Mouse (Mus musculus) MEL (cell line): ENCODE measurements at regions not wholly inside any gene's neighbourhood (a gene's known extent, or its start where the extent isn't known, plus 50 kb on each side); places are given as distances from the start of the nearest gene placed in this dataset.

Experiments
- DNase-seq: peaks from one replicate; pipeline ENCODE4 v3.0.0; 2011; ENCODE audit warnings: low read depth, low spot score
- H3K27ac ChIP-seq: 2 replicates; pipeline ENCODE4 v1.5.1; 2012; ENCODE audit warnings: low read depth, mild to moderate bottlenecking, control low read depth, low read length, moderate library complexity; ENCODE audit not compliant: control insufficient read depth
- H3K27me3 ChIP-seq, 2 experiments: fragments of 150-350 bp in 1 of 2; sonication (generic) in 1 of 2; 2 replicates each; pipeline ENCODE4 v1.6.1; 2012; ENCODE audit warnings: low read length in 2 of 2, mild to moderate bottlenecking in 2 of 2, improper control_type of control experiment in 1 of 2, moderate library complexity in 1 of 2; ENCODE audit not compliant: insufficient read depth in 2 of 2, control insufficient read depth in 1 of 2
- H3K36me3 ChIP-seq, 2 experiments: 2 replicates each; pipeline ENCODE4 v1.6.1; 2012 to 2014; ENCODE audit warnings: low read length in 2 of 2, improper control_type of control experiment in 1 of 2, inconsistent platforms in 1 of 2, mild to moderate bottlenecking in 1 of 2; ENCODE audit not compliant: insufficient read depth in 2 of 2, control insufficient read depth in 1 of 2
- H3K4me1 ChIP-seq, 2 experiments: fragments of 150-350 bp in 1 of 2; sonication (generic) in 1 of 2; 2 replicates each; pipeline ENCODE4 v1.6.1; 2012; ENCODE audit warnings: low read length in 2 of 2, improper control_type of control experiment in 1 of 2, mild to moderate bottlenecking in 1 of 2; ENCODE audit not compliant: insufficient read depth in 2 of 2, control insufficient read depth in 1 of 2
- H3K4me3 ChIP-seq, 2 experiments: fragments of 150-350 bp in 1 of 2; sonication (generic) in 1 of 2; 2 replicates each; pipeline ENCODE4 v1.5.1; 2012; ENCODE audit warnings: low read depth in 2 of 2, low read length in 2 of 2, mild to moderate bottlenecking in 2 of 2, moderate library complexity in 2 of 2, control low read depth in 1 of 2, improper control_type of control experiment in 1 of 2; ENCODE audit not compliant: control insufficient read depth in 1 of 2, insufficient read depth in 1 of 2
- H3K79me2 ChIP-seq: 2 replicates; pipeline ENCODE4 v1.6.1; 2012; ENCODE audit warnings: mild to moderate bottlenecking, low read length, moderate library complexity; ENCODE audit not compliant: control insufficient read depth, poor library complexity, insufficient read depth
- H3K9ac ChIP-seq: 2 replicates; pipeline ENCODE4 v1.6.1; 2012; ENCODE audit warnings: low read depth, mild to moderate bottlenecking, control low read depth, low read length, moderate library complexity; ENCODE audit not compliant: control insufficient read depth, poor library complexity, severe bottlenecking
- H3K9me3 ChIP-seq: fragments of 150-350 bp; sonication (generic); replicated peaks from 2 replicates; pipeline ENCODE4 v1.6.1; 2012; ENCODE audit warnings: mild to moderate bottlenecking, low read length, improper control_type of control experiment, moderate library complexity; ENCODE audit not compliant: insufficient read depth
- BHLHE40 ChIP-seq: IDR thresholded peaks from 2 replicates; pipeline ENCODE4 v1.6.1; 2012; ENCODE audit warnings: low read depth, mild to moderate bottlenecking, inconsistent platforms, low read length, improper control_type of control experiment, borderline replicate concordance
- CHD1 ChIP-seq: IDR thresholded peaks from 2 replicates; pipeline ENCODE4 v1.6.1; 2012; ENCODE audit warnings: low read depth, mild to moderate bottlenecking, inconsistent platforms, low read length, improper control_type of control experiment
- CTCF ChIP-seq, 3 experiments: IDR thresholded peaks in 2 of 3; conservative IDR thresholded peaks in 1 of 3; 2 replicates each; pipeline ENCODE4 v1.5.1; 2011 to 2012; ENCODE audit warnings: low read length in 3 of 3, low read depth in 2 of 3, mild to moderate bottlenecking in 2 of 3, improper control_type of control experiment in 1 of 3, inconsistent platforms in 1 of 3, mixed read lengths in 1 of 3, moderate library complexity in 1 of 3; ENCODE audit not compliant: control insufficient read depth in 1 of 3, insufficient read depth in 1 of 3, poor library complexity in 1 of 3, severe bottlenecking in 1 of 3
- GATA1 ChIP-seq: IDR thresholded peaks from 2 replicates; pipeline ENCODE4 v1.6.1; 2011; ENCODE audit warnings: low read depth, low read length, improper control_type of control experiment
- JUND ChIP-seq: IDR thresholded peaks from 2 replicates; pipeline ENCODE4 v1.6.1; 2011; ENCODE audit warnings: low read depth, mild to moderate bottlenecking, improper control_type of control experiment, low read length
- MAFK ChIP-seq: IDR thresholded peaks from 2 replicates; pipeline ENCODE4 v1.6.1; 2011; ENCODE audit warnings: low read depth, mild to moderate bottlenecking, low read length, improper control_type of control experiment, borderline replicate concordance
- MEF2A ChIP-seq: IDR thresholded peaks from 2 replicates; pipeline ENCODE4 v1.6.1; 2014; ENCODE audit warnings: low read depth, mild to moderate bottlenecking, inconsistent platforms, low read length, improper control_type of control experiment; ENCODE audit not compliant: poor library complexity, insufficient replicate concordance, severe bottlenecking; ENCODE audit errors: extremely low read depth
- MXI1 ChIP-seq: IDR thresholded peaks from 2 replicates; pipeline ENCODE4 v1.6.1; 2011; ENCODE audit warnings: mild to moderate bottlenecking, low read depth, low read length, improper control_type of control experiment
- MYB ChIP-seq: IDR thresholded peaks from 2 replicates; pipeline ENCODE4 v1.6.1; 2011; ENCODE audit warnings: mild to moderate bottlenecking, low read depth, low read length, improper control_type of control experiment
- POLR2A ChIP-seq, 2 experiments: IDR thresholded peaks; 2 replicates each; pipeline ENCODE4 v1.6.1; 2011 to 2012; ENCODE audit warnings: low read length in 2 of 2, mild to moderate bottlenecking in 2 of 2, control low read depth in 1 of 2, improper control_type of control experiment in 1 of 2, low read depth in 1 of 2, moderate library complexity in 1 of 2; ENCODE audit not compliant: control insufficient read depth in 1 of 2, insufficient read depth in 1 of 2, poor library complexity in 1 of 2
- POLR2AphosphoS2 ChIP-seq: IDR thresholded peaks from 2 replicates; pipeline ENCODE4 v1.6.1; 2011; ENCODE audit warnings: low read length, improper control_type of control experiment
- RAD21 ChIP-seq: IDR thresholded peaks from 2 replicates; pipeline ENCODE4 v1.6.1; 2011; ENCODE audit warnings: mild to moderate bottlenecking, low read depth, low read length, improper control_type of control experiment
- RCOR1 ChIP-seq: IDR thresholded peaks from 2 replicates; pipeline ENCODE4 v1.6.1; 2012; ENCODE audit warnings: low read depth, mild to moderate bottlenecking, inconsistent platforms, low read length, improper control_type of control experiment
- SIN3A ChIP-seq: IDR thresholded peaks from 2 replicates; pipeline ENCODE4 v1.6.1; 2012; ENCODE audit warnings: low read length, improper control_type of control experiment, inconsistent platforms
- SMC3 ChIP-seq: IDR thresholded peaks from 2 replicates; pipeline ENCODE4 v1.6.1; 2011; ENCODE audit warnings: low read depth, low read length, improper control_type of control experiment
- TBP ChIP-seq: IDR thresholded peaks from 2 replicates; pipeline ENCODE4 v1.8.0; 2011; ENCODE audit warnings: low read depth, low read length, improper control_type of control experiment
- USF2 ChIP-seq, 2 experiments: IDR thresholded peaks; 2 replicates each; pipeline ENCODE4 v1.6.1; 2011 to 2012; ENCODE audit warnings: improper control_type of control experiment in 2 of 2, low read length in 2 of 2, borderline replicate concordance in 1 of 2, inconsistent platforms in 1 of 2, low read depth in 1 of 2, mild to moderate bottlenecking in 1 of 2; ENCODE audit not compliant: insufficient read depth in 1 of 2
- ZKSCAN1 ChIP-seq: IDR thresholded peaks from 2 replicates; pipeline ENCODE4 v1.6.1; 2012; ENCODE audit warnings: low read depth, mild to moderate bottlenecking, inconsistent platforms, low read length, improper control_type of control experiment, moderate library complexity
- ZMIZ1 ChIP-seq: IDR thresholded peaks from 2 replicates; pipeline ENCODE4 v1.6.1; 2012; ENCODE audit warnings: low read depth, mild to moderate bottlenecking, inconsistent platforms, low read length, improper control_type of control experiment, moderate library complexity
- ZNF384 ChIP-seq: IDR thresholded peaks from 2 replicates; pipeline ENCODE4 v1.6.1; 2012; ENCODE audit warnings: low read depth, mild to moderate bottlenecking, inconsistent platforms, low read length, improper control_type of control experiment

DNA sequence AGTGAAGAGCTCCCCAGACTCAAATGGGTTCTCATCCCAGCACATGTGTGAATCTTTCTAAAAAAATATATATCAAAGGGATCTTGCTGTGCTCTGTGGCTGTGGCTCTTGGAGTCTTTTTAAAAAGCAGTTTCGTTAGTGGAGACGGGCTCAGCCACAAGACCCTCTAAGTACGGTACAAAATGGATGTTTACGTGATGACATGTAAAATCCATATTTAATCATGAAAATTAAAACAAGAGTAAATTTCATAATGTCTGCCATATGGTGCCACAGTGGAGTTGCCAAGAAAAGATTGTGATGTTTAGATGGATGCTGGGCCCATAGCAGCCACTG is 161.1 kb downstream of the Thbs2 start:
- Histone ChIP-seq H3K79me2 (no peaks in the 10 kb centered on the region), H3K9me3 (no peaks in the 10 kb centered on the region), H3K9ac (no peak overlapping the region), H3K4me3 (no peak overlapping the region), H3K27me3 (no peaks in the 10 kb centered on the region), H3K36me3 (no peaks in the 10 kb centered on the region), H3K4me1 (no peaks in the 10 kb centered on the region), H3K27ac (no peak overlapping the region)
- no peak for TF ChIP-seq ZKSCAN1
- TF ChIP-seq POLR2A (IDR thresholded peaks at IDR 0.05; ENCODE audit: control insufficient read depth in 1 of 2, insufficient read depth in 1 of 2, low read depth in 1 of 2, low read length in 2 of 2, poor library complexity in 1 of 2) = no peak
- no peak for TF ChIP-seq RAD21
- TF ChIP-seq ZNF384 = no peak
- TF ChIP-seq MEF2A = no peak
- TF ChIP-seq USF2 (IDR thresholded peaks at IDR 0.05; ENCODE audit: borderline replicate concordance in 1 of 2, insufficient read depth in 1 of 2, low read depth in 1 of 2, low read length in 2 of 2) = no peak
- no peak for TF ChIP-seq MYB
- TF ChIP-seq RCOR1 = no peak
- no peak for TF ChIP-seq CHD1
- no peak for TF ChIP-seq MXI1
- no peak for TF ChIP-seq SMC3
- no peak for TF ChIP-seq ZMIZ1
- DNase-seq = no peak

DNA sequence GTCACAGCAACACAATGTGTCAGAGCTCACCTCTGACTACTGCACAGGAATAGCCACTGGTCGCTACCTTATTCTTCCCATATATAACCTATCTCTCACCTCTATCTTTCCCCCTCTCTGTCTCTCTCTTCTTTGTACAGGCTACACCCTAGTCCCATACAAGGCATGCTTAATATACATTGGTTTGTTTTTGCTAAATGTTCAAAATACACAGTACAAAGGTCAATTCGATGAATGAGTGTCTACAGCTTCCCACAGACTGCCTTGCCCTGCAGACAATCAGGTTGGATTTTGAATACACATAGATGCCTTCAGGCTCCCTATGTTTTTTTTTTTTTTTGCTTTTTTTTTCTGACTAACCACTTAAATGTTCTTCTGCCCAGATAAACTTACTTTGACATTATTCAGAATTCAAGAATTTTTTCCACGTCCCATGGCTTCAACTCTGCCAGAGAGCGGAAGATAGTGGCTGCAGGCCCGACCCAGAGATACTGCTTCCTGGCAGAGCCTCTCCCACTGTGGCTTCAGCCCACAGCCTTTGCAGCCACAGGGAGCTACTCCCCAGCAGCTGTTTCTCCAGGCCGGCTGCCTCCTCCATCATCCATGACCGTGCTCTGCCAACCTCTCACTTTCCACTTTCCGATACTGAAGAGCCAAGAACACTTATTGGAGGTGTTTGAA is 161.6 kb downstream of the Thbs2 start:
- no peak for DNase-seq
- Histone ChIP-seq H3K27ac (no peak overlapping the region), H3K27me3 (no peaks in the 10 kb centered on the region), H3K4me1 (no peaks in the 10 kb centered on the region), H3K4me3 (no peak overlapping the region), H3K9me3 (no peaks in the 10 kb centered on the region), H3K79me2 (no peaks in the 10 kb centered on the region), H3K9ac (no peak overlapping the region), H3K36me3 (no peaks in the 10 kb centered on the region)
- TF ChIP-seq SIN3A (no peak), TBP (no peak), USF2 (IDR thresholded peaks at IDR 0.05; ENCODE audit: borderline replicate concordance in 1 of 2, insufficient read depth in 1 of 2, low read depth in 1 of 2, low read length in 2 of 2) (no peak), GATA1 (no peak), MYB (no peak), POLR2A (IDR thresholded peaks at IDR 0.05; ENCODE audit: control insufficient read depth in 1 of 2, insufficient read depth in 1 of 2, low read depth in 1 of 2, low read length in 2 of 2, poor library complexity in 1 of 2) (no peak), ZKSCAN1 (no peak), BHLHE40 (no peak), POLR2AphosphoS2 (no peak), JUND (no peak), CTCF (IDR thresholded peaks at IDR 0.05 in 2 of 3, conservative IDR thresholded peaks at IDR 0.05 in 1 of 3; ENCODE audit: control insufficient read depth in 1 of 3, insufficient read depth in 1 of 3, low read depth in 2 of 3, low read length in 3 of 3, poor library complexity in 1 of 3, severe bottlenecking in 1 of 3) (no peak), SMC3 (no peak), MAFK (no peak)
